ENCODE assay signal across 8 mouse cellular contexts in genomic region chr7:81829379-81829894, GRCm38 (mm10). TPM values are rescaled to one million over a fixed set of nuclear protein-coding genes. Genes with fewer than 3 reads are reported as not detected.
DNase-seq lines count a peak whose midpoint lies in the region; ATAC-seq and TF ChIP-seq lines count a peak whose summit lies in the region.

TSS of gene Btbd1 (minus strand) at chr7:81829431.

- no peak for TF ChIP-seq POLR2A in ES-Bruce4 (IDR thresholded peaks at IDR 0.05; ENCODE audit: insufficient read depth, low read length)
- peak; percentile 78 for TF ChIP-seq POLR2A in olfactory bulb, adult 2 months (IDR thresholded peaks at IDR 0.05; ENCODE audit: insufficient read depth, low read depth, low read length)

- TF ChIP-seq EP300 in ES-Bruce4 (IDR thresholded peaks at IDR 0.05; ENCODE audit: insufficient read depth, low read depth, low read length): no peak

- peak; percentile 94 for ATAC-seq in forebrain, postnatal 0 days
- peak; percentile 92 for ATAC-seq in lung, embryonic 15.5 days (ENCODE audit: borderline replicate concordance, extremely low read depth, low FRiP score, low TSS enrichment)

- no peaks in the 10 kb centered on the region for H3K27me3 ChIP-seq in ES-Bruce4 (ENCODE audit: control insufficient read depth, insufficient read depth, low read length, poor library complexity, severe bottlenecking)
- H3K27me3 ChIP-seq in forebrain, postnatal 0 days (ENCODE audit: insufficient read depth, low read length): no peaks in the 10 kb centered on the region
- H3K27me3 ChIP-seq in lung, embryonic 15.5 days: no peaks in the 10 kb centered on the region

- H3K27ac ChIP-seq in ES-Bruce4 (ENCODE audit: insufficient read depth, low read length): peak within 1 kb of the TSS; percentile 28; the same call in 1 of the 2 replicates
- peak within 1 kb of the TSS; percentile 88 for H3K27ac ChIP-seq in forebrain, postnatal 0 days (ENCODE audit: low read depth, low read length)
- H3K27ac ChIP-seq in lung, embryonic 15.5 days: peak within 1 kb of the TSS; percentile 96
- H3K27ac ChIP-seq in olfactory bulb, adult 2 months (ENCODE audit: insufficient read depth, low read depth, low read length): peak within 1 kb of the TSS; percentile 99

- intact Hi-C loops in heart, postnatal 36 days (cut with DNase I): loop anchor here (1.0 to 2.0 kb wide), 3 partner anchors 31 to 104 kb away; partner anchors contain the start of gene 3110040N11Rik

- 3% methylated on average over 56 of the region's 58 CpGs for WGBS in forebrain, postnatal 0 days
- WGBS in lung, embryonic 15.5 days: under 1% methylated on average over 37 of the region's 58 CpGs
- WGBS in olfactory bulb, adult 2 months: under 1% methylated on average over 58 of the region's 58 CpGs

- no peaks in the 10 kb centered on the region for H3K4me1 ChIP-seq in ES-Bruce4 (ENCODE audit: control insufficient read depth, insufficient read depth, low read length)
- peaks cover 27% of the 10 kb centered on the region for H3K4me1 ChIP-seq in forebrain, postnatal 0 days (ENCODE audit: insufficient read depth)
- H3K4me1 ChIP-seq in lung, embryonic 15.5 days: peaks cover 37% of the 10 kb centered on the region
- H3K4me1 ChIP-seq in olfactory bulb, adult 2 months (ENCODE audit: control insufficient read depth, insufficient read depth, low read length): peaks cover 9% of the 10 kb centered on the region; the same call in 1 of the 2 replicates

- H3K9me3 ChIP-seq in ES-Bruce4 (replicated peaks; ENCODE audit: control insufficient read depth, insufficient read depth, low read length, poor library complexity, severe bottlenecking): no peaks in the 10 kb centered on the region
- no peaks in the 10 kb centered on the region for H3K9me3 ChIP-seq in forebrain, postnatal 0 days (ENCODE audit: low read length)
- H3K9me3 ChIP-seq in lung, embryonic 15.5 days: no peaks in the 10 kb centered on the region

- H3K4me2 ChIP-seq in forebrain, postnatal 0 days (ENCODE audit: low read depth): peak within 1 kb of the TSS; percentile 58
- peak within 1 kb of the TSS; percentile 76 for H3K4me2 ChIP-seq in lung, embryonic 15.5 days

- peak within 1 kb of the TSS; percentile 93 for H3K4me3 ChIP-seq in ES-Bruce4 (ENCODE audit: low read depth, low read length)
- H3K4me3 ChIP-seq in forebrain, postnatal 0 days (ENCODE audit: low read depth, low read length): peak within 1 kb of the TSS; percentile 71
- peak within 1 kb of the TSS; percentile 85 for H3K4me3 ChIP-seq in lung, embryonic 15.5 days
- H3K4me3 ChIP-seq in olfactory bulb, adult 2 months (ENCODE audit: insufficient read depth, low read depth, low read length): peak within 1 kb of the TSS; percentile 92

- TF ChIP-seq CTCF in ES-Bruce4 (IDR thresholded peaks at IDR 0.05; ENCODE audit: low read depth, low read length): no peak
- no peak for TF ChIP-seq CTCF in forebrain, postnatal 0 days (IDR thresholded peaks at IDR 0.05; ENCODE audit: low read depth)
- no peak for TF ChIP-seq CTCF in olfactory bulb, adult 2 months (IDR thresholded peaks at IDR 0.05; ENCODE audit: insufficient read depth, low read depth, low read length)

- H3K36me3 ChIP-seq in ES-Bruce4 (ENCODE audit: control insufficient read depth, insufficient read depth, low read length, poor library complexity, severe bottlenecking): no peaks in the 10 kb centered on the region
- no peaks in the 10 kb centered on the region for H3K36me3 ChIP-seq in forebrain, postnatal 0 days (ENCODE audit: insufficient read depth)
- H3K36me3 ChIP-seq in lung, embryonic 15.5 days: no peaks in the 10 kb centered on the region

- DNase-seq in c-Kit-positive CD71-positive TER-119-positive erythroid progenitor cells, embryonic 14.5 days (ENCODE audit: low spot score): peak; percentile 76
- DNase-seq in forebrain, postnatal 0 days: peak; percentile 95
- peak; percentile 88 to 89 for DNase-seq in heart, postnatal 36 days
- peak; percentile 53 to 73 for DNase-seq in layer of hippocampus, adult 8-10 months (ENCODE audit: low spot score in 2 of 2)
- peak; percentile 91 for DNase-seq in thymus, postnatal 0 days (ENCODE audit: low spot score)

- H3K9ac ChIP-seq in ES-Bruce4 (ENCODE audit: low read depth, poor library complexity, severe bottlenecking): peak within 1 kb of the TSS; percentile 91
- peak within 1 kb of the TSS; percentile 87 for H3K9ac ChIP-seq in forebrain, postnatal 0 days
- peak within 1 kb of the TSS; percentile 89 for H3K9ac ChIP-seq in lung, embryonic 15.5 days

RNA-seq across cellular contexts. Expression of gene Btbd1, which starts in this region (rescaled TPM):
- 150 and 152 TPM in 2 replicates for polyA plus RNA-seq in ES-Bruce4 (2011; ENCODE audit: insufficient read depth, insufficient read length, low read depth, missing spikeins)
- total RNA-seq in forebrain, postnatal 0 days (2014; rRNA removed): 142 TPM in 2 replicates
- polyA plus RNA-seq in forebrain, postnatal 0 days (2015; fragmentation: Nextera tagmentation; extraction: Ambion mirVana): 101 and 104 TPM in 2 replicates
- total RNA-seq in heart, postnatal 36 days (2021): 100 to 1,000 TPM; 135 to 137 TPM
- total RNA-seq in layer of hippocampus, adult 8-10 months (2022): 100 to 1,000 TPM in 3 of 4 experiments, 10 to 100 TPM in 1; 97.8 to 114 (median 106) TPM
- polyA plus RNA-seq in lung, embryonic 15.5 days (2015; fragmentation: Nextera tagmentation; extraction: Ambion mirVana): 64.6 and 68.4 TPM in 2 replicates
- 204 and 340 TPM in 2 replicates for polyA plus RNA-seq in olfactory bulb, adult 2 months (2012; ENCODE audit: insufficient read depth, insufficient read length, low replicate concordance, missing spikeins)
- polyA plus RNA-seq in thymus, postnatal 0 days (2015; fragmentation: Nextera tagmentation; extraction: Ambion mirVana): 71.8 and 75.0 TPM in 2 replicates

Comparison
In these comparisons a context has a peak if more than half of its experiments do, and no peak if none do; other contexts are left out.
1. Peak in every context shown above with its lines: DNase-seq, ATAC-seq, H3K4me3 ChIP-seq and H3K27ac ChIP-seq.
2. H3K27ac ChIP-seq: peak in every context shown above with its lines; median percentile 99 in olfactory bulb, adult 2 months; 96 in lung, embryonic 15.5 days; 88 in forebrain, postnatal 0 days; 28 in ES-Bruce4.